8 mouse cellular contexts compared by ENCODE assay signal in genomic region chr13:73425839-73426490, GRCm38 (mm10). TPM values are rescaled to one million over a fixed set of nuclear protein-coding genes. Genes with fewer than 3 reads are reported as not detected.
DNase-seq lines count a peak whose midpoint lies in the region; ATAC-seq and TF ChIP-seq lines count a peak whose summit lies in the region.

No protein-coding gene starts in this region.

- no peak overlapping the region for H3K9ac ChIP-seq in embryonic facial prominence, embryonic 11.5 days (replicated peaks; ENCODE audit: low read length)
- peak overlapping the region; percentile 20; the same call in 1 of the 2 replicates for H3K9ac ChIP-seq in liver, embryonic 13.5 days
- H3K9ac ChIP-seq in stomach, postnatal 0 days (ENCODE audit: low read length) = no peak overlapping the region

- no peak overlapping the region for H3K27ac ChIP-seq in embryonic facial prominence, embryonic 11.5 days (replicated peaks; ENCODE audit: low read depth, low read length)
- peak overlapping the region; percentile 22; the same call in 1 of the 2 replicates for H3K27ac ChIP-seq in liver, embryonic 13.5 days
- no peak overlapping the region for H3K27ac ChIP-seq in stomach, postnatal 0 days (replicated peaks)

- no peaks in the 10 kb centered on the region for H3K4me1 ChIP-seq in embryonic facial prominence, embryonic 11.5 days (ENCODE audit: control insufficient read depth, insufficient read depth, low read length)
- H3K4me1 ChIP-seq in liver, embryonic 13.5 days (replicated peaks) = peaks cover 25% of the 10 kb centered on the region
- no peaks in the 10 kb centered on the region for H3K4me1 ChIP-seq in stomach, postnatal 0 days (replicated peaks; ENCODE audit: control insufficient read depth, insufficient read depth)

- peak; percentile 92 for TF ChIP-seq CTCF in stomach, postnatal 0 days (IDR thresholded peaks at IDR 0.05; ENCODE audit: low read depth)

- no peak for TF ChIP-seq EP300 in stomach, postnatal 0 days (optimal IDR thresholded peaks at IDR 0.05)

- no peaks in the 10 kb centered on the region for H3K36me3 ChIP-seq in embryonic facial prominence, embryonic 11.5 days (replicated peaks; ENCODE audit: control insufficient read depth, insufficient read depth, low read depth, low read length)
- no peaks in the 10 kb centered on the region for H3K36me3 ChIP-seq in liver, embryonic 13.5 days
- no peaks in the 10 kb centered on the region for H3K36me3 ChIP-seq in stomach, postnatal 0 days (ENCODE audit: control insufficient read depth, insufficient read depth, low read length)

- WGBS in embryonic facial prominence, embryonic 11.5 days = 11% methylated on average over 11 of the region's 11 CpGs
- WGBS in liver, embryonic 13.5 days (ENCODE audit: insufficient replicate concordance) = 13% methylated on average over 11 of the region's 11 CpGs
- WGBS in stomach, postnatal 0 days = 7% methylated on average over 11 of the region's 11 CpGs

- ATAC-seq in CD4-positive, CD25-positive, alpha-beta regulatory T cell, adult 4 months = peak; percentile 93
- ATAC-seq in embryonic facial prominence, embryonic 11.5 days (replicated peaks; ENCODE audit: insufficient number of reproducible peaks, low FRiP score, low TSS enrichment, low read depth) = no peak
- peak; percentile 41 for ATAC-seq in liver, embryonic 13.5 days (ENCODE audit: low read depth)
- 0 out of 2 replicates have a peak, but pooled peaks have one; percentile 56 for ATAC-seq in stomach, postnatal 0 days (ENCODE audit: low FRiP score, low TSS enrichment)

- DNase-seq in adrenal gland, postnatal 14 days = peak; percentile 77
- DNase-seq in embryonic facial prominence, embryonic 11.5 days (ENCODE audit: low spot score) = peak; percentile 78
- DNase-seq in heart, adult 8-10 months (ENCODE audit: low spot score) = peak; percentile 58
- DNase-seq in kidney, postnatal 25 days = peak; percentile 67 to 75
- peak; percentile 53 for DNase-seq in liver, embryonic 13.5 days
- peak; percentile 59 for DNase-seq in neural tube, embryonic 10.5 days (ENCODE audit: extremely low spot score, low spot score)
- DNase-seq in stomach, postnatal 0 days (ENCODE audit: low spot score) = peak; percentile 68

- no peaks in the 10 kb centered on the region for H3K9me3 ChIP-seq in embryonic facial prominence, embryonic 11.5 days (replicated peaks; ENCODE audit: control insufficient read depth, low read length)
- H3K9me3 ChIP-seq in liver, embryonic 13.5 days (replicated peaks) = no peaks in the 10 kb centered on the region
- H3K9me3 ChIP-seq in stomach, postnatal 0 days (ENCODE audit: control insufficient read depth, low read length) = no peaks in the 10 kb centered on the region

- H3K27me3 ChIP-seq in embryonic facial prominence, embryonic 11.5 days (ENCODE audit: control insufficient read depth, insufficient read depth, low read length) = no peaks in the 10 kb centered on the region
- H3K27me3 ChIP-seq in liver, embryonic 13.5 days = peaks cover 39% of the 10 kb centered on the region
- H3K27me3 ChIP-seq in stomach, postnatal 0 days (ENCODE audit: control insufficient read depth, insufficient read depth, low read length) = no peaks in the 10 kb centered on the region

- H3K4me2 ChIP-seq in embryonic facial prominence, embryonic 11.5 days (ENCODE audit: low read depth, low read length) = no peak overlapping the region
- no peak overlapping the region for H3K4me2 ChIP-seq in liver, embryonic 13.5 days
- no peak overlapping the region for H3K4me2 ChIP-seq in stomach, postnatal 0 days (replicated peaks; ENCODE audit: low read depth)

- H3K4me3 ChIP-seq in embryonic facial prominence, embryonic 11.5 days (ENCODE audit: low read depth, low read length) = no peak overlapping the region
- H3K4me3 ChIP-seq in liver, embryonic 13.5 days (replicated peaks) = no peak overlapping the region
- no peak overlapping the region for H3K4me3 ChIP-seq in stomach, postnatal 0 days (ENCODE audit: low read depth, low read length)

RNA-seq across cellular contexts. Expression of gene Lpcat1, which starts 41.0 kb away (rescaled TPM):
- polyA plus RNA-seq in CD4-positive, CD25-positive, alpha-beta regulatory T cell, adult 4 months (2017; shearing (Covaris generic)) = 10 to 100 TPM; 29.0 to 34.0 TPM
- total RNA-seq in adrenal gland, postnatal 14 days (2021) = 17.3 and 18.9 TPM in 2 replicates
- polyA plus RNA-seq in embryonic facial prominence, embryonic 11.5 days (2014; fragmentation: Nextera tagmentation; extraction: Ambion mirVana) = 49.4 and 52.2 TPM in 2 replicates
- total RNA-seq in heart, adult 8-10 months (2022) = 1 to 10 TPM; 6.8 to 9.6 (median 7.5) TPM
- 77.9 and 83.7 TPM in 2 replicates for polyA plus RNA-seq in liver, embryonic 13.5 days (2015; fragmentation: Nextera tagmentation; extraction: Ambion mirVana)
- polyA plus RNA-seq in stomach, postnatal 0 days (2015; fragmentation: Nextera tagmentation; extraction: Ambion mirVana) = 8.5 and 8.6 TPM in 2 replicates
